Mouse (Mus musculus) thymus, adult 2 months (tissue): ENCODE results near the gene Dnal1.

Experiments
- CTCF ChIP-seq: fragments of 200-500 bp; IDR thresholded peaks from 2 replicates; pipeline ENCODE4 v1.5.1; 2012; ENCODE audit warnings: mild to moderate bottlenecking, control low read depth, low read length, moderate library complexity, borderline replicate concordance; ENCODE audit not compliant: control insufficient read depth, poor library complexity, insufficient read depth; ENCODE audit errors: extremely low read depth
- POLR2A ChIP-seq: fragments of 200-500 bp; IDR thresholded peaks from 2 replicates; pipeline ENCODE4 v1.6.1; 2012; ENCODE audit warnings: mild to moderate bottlenecking, low read length, control low read depth, moderate library complexity; ENCODE audit not compliant: control insufficient read depth, poor library complexity, insufficient read depth; ENCODE audit errors: extremely low read depth

- TF ChIP-seq POLR2A (no peak), CTCF (no peak)
Measured at GRCm38 (mm10) chr12:84114153-84114994, at the start of gene Dnal1.
